Mouse (Mus musculus) lung, postnatal 10 days (tissue): Measurements from ENCODE around the gene Fbxw13.
"Not testable (repeated sequence)": the region's sequence is repeated elsewhere in the genome, so short reads cannot be mapped to it uniquely, and the experiment has no call there.

ENCODE experiments used
- DNase-seq: peaks from one replicate; pipeline ENCODE4 v3.0.0; 2021

Fbxw13 gene

GRCm38 (mm10) chr9:109195875-109196274, at the start of gene Fbxw13:
Gene Fbxw13, minus strand, starts transcription at chr9:109195975.
- not testable (repeated sequence) for DNase-seq

- no peak for DNase-seq
Measured at GRCm38 (mm10) chr9:109234654-109235053, 38.9 kb upstream of the Fbxw13 start, which contains the start of gene Fbxw20. Gene Fbxw20, minus strand, starts transcription at chr9:109234754.

- DNase-seq, result no peak
Measured at GRCm38 (mm10) chr9:109218449-109218848, 22.7 kb upstream of the Fbxw13 start.

- not testable (repeated sequence) for DNase-seq
Measured at GRCm38 (mm10) chr9:109201347-109201746, 5.6 kb upstream of the Fbxw13 start.

GRCm38 (mm10) chr9:109200349-109200748, 4.6 kb upstream of the Fbxw13 start:
- no peak for DNase-seq

GRCm38 (mm10) chr9:109199353-109199752, 3.6 kb upstream of the Fbxw13 start:
- no peak for DNase-seq

GRCm38 (mm10) chr9:109177208-109177607, 18.6 kb downstream of the Fbxw13 start:
- DNase-seq, result no peak

- no peak for DNase-seq
Measured at GRCm38 (mm10) chr9:109176301-109176700, 19.5 kb downstream of the Fbxw13 start.

- DNase-seq, result no peak
Measured at GRCm38 (mm10) chr9:109167316-109167715, 28.5 kb downstream of the Fbxw13 start.

- DNase-seq, result no peak
Measured at GRCm38 (mm10) chr9:109161941-109162340, 33.8 kb downstream of the Fbxw13 start, which contains the start of gene Fbxw21. Gene Fbxw21, minus strand, starts transcription at chr9:109162041.

- peak; percentile 15 for DNase-seq
Measured at GRCm38 (mm10) chr9:109140414-109140813, 55.4 kb downstream of the Fbxw13 start.

- no peak for DNase-seq
Measured at GRCm38 (mm10) chr9:109130076-109130475, 65.7 kb downstream of the Fbxw13 start.
